Mouse (Mus musculus) heart, adult 11 months (tissue): ENCODE data around the gene Loxl3.

ENCODE experiments used
- DNase-seq: peaks from one replicate; pipeline ENCODE4 v3.0.0; 2022

Gene Loxl3

GRCm38 (mm10) chr6:83019044-83019443, 14.9 kb upstream of the Loxl3 start:
- no peak for DNase-seq

GRCm38 (mm10) chr6:83020121-83020520, 13.9 kb upstream of the Loxl3 start:
- no peak for DNase-seq

- DNase-seq: peak; percentile 71
Observed at GRCm38 (mm10) chr6:83020836-83021593, 13.0 kb upstream of the Loxl3 start.

GRCm38 (mm10) chr6:83023008-83023407, 11.0 kb upstream of the Loxl3 start:
- no peak for DNase-seq

- no peak for DNase-seq
Observed at GRCm38 (mm10) chr6:83023786-83024185, 10.2 kb upstream of the Loxl3 start.

- DNase-seq: no peak
Observed at GRCm38 (mm10) chr6:83024421-83024820, 9.6 kb upstream of the Loxl3 start.

GRCm38 (mm10) chr6:83025221-83025620, 8.8 kb upstream of the Loxl3 start:
- peak; percentile 72 for DNase-seq

- DNase-seq: no peak
Observed at GRCm38 (mm10) chr6:83027293-83027692, 6.7 kb upstream of the Loxl3 start.

- peak; percentile 86 for DNase-seq
Observed at GRCm38 (mm10) chr6:83027706-83028105, 6.3 kb upstream of the Loxl3 start.

GRCm38 (mm10) chr6:83029777-83030176, 4.2 kb upstream of the Loxl3 start:
- peak; percentile 83 for DNase-seq

- DNase-seq: peak; percentile 91
Observed at GRCm38 (mm10) chr6:83031111-83031510, 2.9 kb upstream of the Loxl3 start.

GRCm38 (mm10) chr6:83031921-83032590, 1.9 kb upstream of the Loxl3 start:
- DNase-seq: peak; percentile 91

- peak; percentile 96 for DNase-seq
Observed at GRCm38 (mm10) chr6:83032769-83033191, 1.2 kb upstream of the Loxl3 start.

GRCm38 (mm10) chr6:83034463-83035055, 586 bp downstream of the Loxl3 start:
- peak; percentile 92 for DNase-seq

- DNase-seq: peak; percentile 83
Observed at GRCm38 (mm10) chr6:83037188-83037587, 3.2 kb downstream of the Loxl3 start.

GRCm38 (mm10) chr6:83038496-83039012, 4.6 kb downstream of the Loxl3 start:
- DNase-seq: peak; percentile 99

GRCm38 (mm10) chr6:83040601-83041000, 6.6 kb downstream of the Loxl3 start:
- DNase-seq: peak; percentile 91

GRCm38 (mm10) chr6:83043561-83043960, 9.6 kb downstream of the Loxl3 start:
- peak; percentile 90 for DNase-seq

- peak; percentile 89 for DNase-seq
Observed at GRCm38 (mm10) chr6:83043993-83044392, 10.0 kb downstream of the Loxl3 start.

- peak; percentile 97 for DNase-seq
Observed at GRCm38 (mm10) chr6:83044742-83045141, 10.8 kb downstream of the Loxl3 start.

GRCm38 (mm10) chr6:83049367-83049766, 15.4 kb downstream of the Loxl3 start:
- no peak for DNase-seq

GRCm38 (mm10) chr6:83053136-83053960, 19.4 kb downstream of the Loxl3 start:
- DNase-seq: peak; percentile 95
